Mouse (Mus musculus): Measurements from ENCODE around the gene Ranbp9.

Gene Ranbp9

DNA sequence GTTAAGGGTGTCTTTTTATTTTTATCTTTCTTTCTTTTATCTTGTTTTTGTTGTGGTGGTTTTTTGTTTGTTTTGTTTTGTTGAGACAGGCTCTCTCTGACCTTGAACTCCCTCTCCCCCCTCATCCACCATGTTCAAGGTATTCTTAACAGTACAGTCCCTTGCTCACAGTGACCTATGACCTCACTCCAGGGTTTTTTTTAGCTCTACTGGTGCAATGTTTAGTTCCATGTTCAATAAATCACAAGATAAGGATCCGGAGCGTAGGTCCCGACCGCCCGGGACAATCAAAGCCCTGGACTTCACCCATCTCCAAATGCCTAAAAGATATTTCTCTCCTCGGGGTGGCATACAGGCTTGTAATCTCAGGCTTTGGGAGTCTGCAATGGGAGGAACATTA, 111.0 kb downstream of the Ranbp9 start:
- DNase-seq (ENCODE audit: low read depth in 2 of 2, low spot score in 2 of 2) = no peak

DNA sequence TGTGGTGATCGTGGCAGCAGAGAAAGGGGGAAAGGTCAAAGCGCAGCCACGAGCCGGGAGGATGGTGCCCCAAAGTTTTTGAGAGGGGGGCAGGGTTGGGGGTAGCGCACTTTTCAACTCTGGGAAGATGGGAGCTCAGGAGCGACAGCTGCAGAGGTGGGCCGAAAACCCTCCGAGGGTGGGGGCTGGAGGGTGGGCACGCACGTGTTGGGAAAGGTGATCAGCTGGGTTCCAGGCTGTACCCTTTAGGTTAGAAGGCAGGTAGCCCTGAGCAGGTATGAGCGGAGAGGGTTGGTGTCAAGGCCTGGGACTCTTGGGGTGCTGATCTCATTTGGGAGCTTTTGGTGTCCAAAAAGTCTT, 115.3 kb downstream of the Ranbp9 start:
- DNase-seq (ENCODE audit: low read depth in 2 of 2, low spot score in 2 of 2) = no peak

GRCm38 (mm10) chr13:43364985-43365824, 115.9 kb downstream of the Ranbp9 start, which contains the start of gene Sirt5:
Sirt5 (plus strand) TSS chr13:43365496.
- DNase-seq (ENCODE audit: low read depth in 2 of 2, low spot score in 2 of 2) = peak; percentile 90 to 94

- DNase-seq (ENCODE audit: low read depth in 2 of 2, low spot score in 2 of 2) = no peak
Observed at GRCm38 (mm10) chr13:43362353-43362752, 118.7 kb downstream of the Ranbp9 start.

- no peak for DNase-seq (ENCODE audit: low read depth in 2 of 2, low spot score in 2 of 2)
Observed at GRCm38 (mm10) chr13:43360534-43360933, 120.5 kb downstream of the Ranbp9 start.

DNA sequence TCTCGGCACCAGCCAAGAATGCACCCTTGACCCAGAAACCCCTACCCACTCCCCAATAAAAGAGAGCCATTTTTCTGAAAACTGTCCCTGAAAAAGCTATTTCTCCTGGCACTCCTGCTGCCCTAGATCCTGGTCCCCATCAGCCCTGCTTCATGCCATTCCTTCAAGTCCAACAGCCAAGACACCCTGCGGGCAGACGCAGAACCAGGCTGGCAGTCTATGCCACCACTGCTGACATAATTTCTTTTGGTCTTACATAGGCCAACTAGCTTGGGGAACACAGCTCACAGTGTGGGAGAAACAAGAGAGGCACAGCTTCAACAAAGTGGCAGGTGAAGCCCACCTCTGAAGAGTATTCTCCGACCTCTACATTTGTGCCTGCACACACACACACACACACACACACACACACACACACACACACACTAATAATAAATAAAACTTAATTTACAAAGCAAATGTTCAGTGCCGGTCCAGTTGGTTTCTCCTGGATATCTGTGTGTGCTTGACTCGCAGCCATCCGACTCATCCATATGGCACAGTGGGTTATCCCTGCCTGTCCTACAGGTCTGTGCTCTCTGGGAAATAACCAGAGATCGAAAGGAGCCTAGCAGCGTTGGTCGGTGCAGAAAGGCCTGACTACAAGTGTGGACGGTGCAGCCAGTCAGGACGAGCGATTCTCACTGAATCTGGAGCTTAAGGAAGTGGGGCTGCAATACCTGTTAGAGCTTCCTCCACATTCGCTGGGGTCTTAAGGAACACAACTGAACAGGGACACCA, 124.5 kb downstream of the Ranbp9 start:
- no peak for DNase-seq (ENCODE audit: low read depth in 2 of 2, low spot score in 2 of 2)

- no peak for DNase-seq (ENCODE audit: low read depth in 2 of 2, low spot score in 2 of 2)
Observed at GRCm38 (mm10) chr13:43354362-43354761, 126.7 kb downstream of the Ranbp9 start.

GRCm38 (mm10) chr13:43353356-43353755, 127.7 kb downstream of the Ranbp9 start:
- no peak for DNase-seq (ENCODE audit: low read depth in 2 of 2, low spot score in 2 of 2)
